Mouse (Mus musculus): ENCODE data around the gene Samm50. TPM values are rescaled to one million over a fixed set of nuclear protein-coding genes. Genes with fewer than 3 reads are reported as not detected.

Gene Samm50
- polyA plus RNA-seq, 1 experiment from 2014 or later = 151 TPM

DNA sequence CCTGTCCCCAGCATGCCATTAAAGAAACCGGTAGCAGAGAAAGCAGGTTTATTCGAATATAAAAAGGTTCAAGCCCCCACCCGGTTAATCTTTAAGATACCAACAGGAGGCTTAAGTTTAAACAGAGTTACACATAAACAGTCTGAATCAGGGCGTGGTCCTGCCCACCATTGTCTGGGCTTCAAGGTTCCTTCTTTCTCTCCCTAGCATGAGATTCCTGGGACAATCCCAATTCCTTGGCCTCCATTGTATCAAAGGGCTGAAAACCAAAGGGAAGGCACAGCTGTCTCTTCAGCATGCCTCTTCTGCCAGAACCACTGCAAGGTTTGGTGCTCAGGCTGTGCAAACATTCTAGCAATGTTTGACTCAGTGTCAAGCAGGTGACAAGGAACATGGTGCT, 5.8 kb upstream of the Samm50 start:
- no peak overlapping the region for H3K4me3 ChIP-seq (replicated peaks)
- no peak for ATAC-seq
- no peaks in the 10 kb centered on the region for H3K27me3 ChIP-seq (replicated peaks)
- no peaks in the 10 kb centered on the region for H3K36me3 ChIP-seq
- H3K9me3 ChIP-seq = no peaks in the 10 kb centered on the region
- no peak overlapping the region for H3K4me2 ChIP-seq (replicated peaks)
- no peaks in the 10 kb centered on the region for H3K4me1 ChIP-seq (replicated peaks)
- H3K9ac ChIP-seq = no peak overlapping the region
- WGBS = 41% methylated on average over 4 of the region's 4 CpGs
- no peak overlapping the region for H3K27ac ChIP-seq

DNA sequence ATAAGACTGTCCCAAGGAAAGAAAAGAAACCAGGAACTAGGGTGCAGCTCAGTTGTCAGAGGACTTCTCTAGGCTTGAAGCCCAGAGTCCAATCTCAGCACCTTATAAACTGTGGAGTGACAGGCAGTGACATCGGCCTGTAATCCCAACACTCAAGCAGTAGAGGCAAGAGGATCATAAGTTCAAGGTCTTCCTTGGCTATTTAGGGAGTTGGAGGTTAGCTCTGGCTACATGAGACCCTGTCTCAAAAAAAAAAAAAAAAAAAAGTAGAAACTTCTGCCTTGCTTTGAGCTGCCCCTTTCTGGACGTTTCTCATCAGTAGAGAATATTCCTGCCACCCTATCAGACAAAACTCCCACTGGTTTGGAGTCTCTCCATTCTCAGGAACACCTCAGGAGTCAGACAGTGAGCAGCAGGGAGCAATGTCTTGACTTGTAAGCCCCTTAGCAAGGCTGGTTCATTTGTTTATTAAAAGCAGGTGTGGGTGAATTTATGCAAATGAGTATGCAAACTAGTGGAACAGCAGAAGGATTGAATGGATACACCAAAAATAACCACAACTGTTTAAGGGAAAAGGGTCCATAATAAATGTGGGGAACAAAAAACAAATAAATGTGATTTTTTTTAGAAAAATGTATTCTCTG, 3.0 kb upstream of the Samm50 start:
- peaks cover 7% of the 10 kb centered on the region; the same call in 1 of the 2 replicates for H3K4me1 ChIP-seq (replicated peaks)
- ATAC-seq = no peak
- no peak overlapping the region for H3K4me2 ChIP-seq (replicated peaks)
- no peaks in the 10 kb centered on the region for H3K36me3 ChIP-seq
- WGBS = 59% methylated on average over 2 of the region's 2 CpGs
- H3K4me3 ChIP-seq (replicated peaks) = no peak overlapping the region
- H3K9me3 ChIP-seq = no peaks in the 10 kb centered on the region
- H3K27ac ChIP-seq = no peak overlapping the region
- no peaks in the 10 kb centered on the region for H3K27me3 ChIP-seq (replicated peaks)
- no peak overlapping the region for H3K9ac ChIP-seq

- no peak overlapping the region for H3K4me2 ChIP-seq (replicated peaks)
- no peak overlapping the region for H3K27ac ChIP-seq
- WGBS = 39% methylated on average over 3 of the region's 3 CpGs
- no peak overlapping the region for H3K4me3 ChIP-seq (replicated peaks)
- H3K36me3 ChIP-seq = no peaks in the 10 kb centered on the region
- peaks cover 7% of the 10 kb centered on the region; the same call in 1 of the 2 replicates for H3K4me1 ChIP-seq (replicated peaks)
- ATAC-seq = no peak
- H3K27me3 ChIP-seq (replicated peaks) = no peaks in the 10 kb centered on the region
- no peaks in the 10 kb centered on the region for H3K9me3 ChIP-seq
- H3K9ac ChIP-seq = no peak overlapping the region
Measured at GRCm38 (mm10) chr15:84189881-84190280, 2.2 kb upstream of the Samm50 start.

DNA sequence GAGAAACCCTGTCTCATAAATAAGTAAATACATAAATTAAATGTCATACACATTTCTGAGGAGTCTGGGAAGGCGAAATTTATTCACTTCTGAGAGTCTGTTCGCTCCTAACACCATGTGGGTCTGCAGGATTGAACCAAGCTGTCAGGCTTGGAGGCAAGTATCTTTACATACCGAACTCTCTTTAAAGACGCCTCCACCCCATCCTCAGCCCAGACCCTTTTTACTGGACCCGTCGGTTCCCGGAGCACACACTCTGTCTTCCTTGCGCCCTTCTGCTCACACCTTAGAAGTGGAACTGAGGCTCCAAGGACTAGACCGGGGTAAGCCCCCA, 350 bp upstream of the Samm50 start:
- peak overlapping the region; percentile 71; the same call in 1 of the 2 replicates for H3K27ac ChIP-seq
- H3K9me3 ChIP-seq = no peaks in the 10 kb centered on the region
- no peaks in the 10 kb centered on the region for H3K27me3 ChIP-seq (replicated peaks)
- H3K4me3 ChIP-seq (replicated peaks) = peak overlapping the region; percentile 98
- H3K36me3 ChIP-seq = 0 out of 2 replicates have a peak, but pooled peaks cover 4% of the 10 kb centered on the region
- 2% methylated on average over 9 of the region's 9 CpGs for WGBS
- ATAC-seq = peak; percentile 57; the same call in 1 of the 2 replicates
- peak overlapping the region; percentile 76 for H3K4me2 ChIP-seq (replicated peaks)
- peaks cover 7% of the 10 kb centered on the region; the same call in 1 of the 2 replicates for H3K4me1 ChIP-seq (replicated peaks)
- peak overlapping the region; percentile 91 for H3K9ac ChIP-seq

DNA sequence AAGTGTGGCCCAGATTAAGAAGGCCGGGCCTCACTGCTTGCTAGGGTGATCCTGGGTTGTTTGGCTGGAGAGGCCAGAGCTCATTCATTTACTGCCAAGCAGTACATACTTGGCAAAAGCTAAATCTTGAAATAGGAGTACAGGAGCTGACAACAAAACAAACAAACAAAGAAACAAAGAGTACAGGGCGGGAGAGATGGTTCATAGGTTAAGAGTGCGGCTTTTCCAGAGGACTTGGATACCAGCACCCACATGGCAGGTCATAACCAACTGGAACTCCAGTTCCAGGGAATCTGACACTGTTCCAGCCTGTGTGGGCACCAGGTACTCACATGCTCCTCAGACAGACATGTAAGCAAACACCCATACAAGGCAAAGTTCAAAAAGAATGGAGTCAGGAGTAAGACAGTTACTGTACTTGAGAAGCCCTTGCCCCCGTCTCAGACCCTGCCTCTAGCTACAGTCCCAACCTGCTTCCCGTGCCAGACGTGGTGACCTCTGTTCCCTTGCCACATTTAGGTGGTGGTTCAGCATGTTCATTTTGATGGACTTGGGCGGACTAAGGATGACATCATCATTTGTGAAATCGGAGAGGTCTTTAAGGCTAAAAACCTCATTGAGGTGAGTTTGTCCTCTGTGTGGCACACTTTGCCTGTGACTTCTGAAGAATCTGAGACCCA, 4.6 kb downstream of the Samm50 start:
- 85% methylated on average over 8 of the region's 8 CpGs for WGBS
- Histone ChIP-seq H3K9ac (no peak overlapping the region), H3K4me3 (replicated peaks) (no peak overlapping the region), H3K4me2 (replicated peaks) (no peak overlapping the region), H3K27me3 (replicated peaks) (no peaks in the 10 kb centered on the region), H3K36me3 (peaks cover 48% of the 10 kb centered on the region), H3K9me3 (no peaks in the 10 kb centered on the region), H3K4me1 (replicated peaks) (peaks cover 7% of the 10 kb centered on the region; the same call in 1 of the 2 replicates), H3K27ac (no peak overlapping the region)
- ATAC-seq = no peak

DNA sequence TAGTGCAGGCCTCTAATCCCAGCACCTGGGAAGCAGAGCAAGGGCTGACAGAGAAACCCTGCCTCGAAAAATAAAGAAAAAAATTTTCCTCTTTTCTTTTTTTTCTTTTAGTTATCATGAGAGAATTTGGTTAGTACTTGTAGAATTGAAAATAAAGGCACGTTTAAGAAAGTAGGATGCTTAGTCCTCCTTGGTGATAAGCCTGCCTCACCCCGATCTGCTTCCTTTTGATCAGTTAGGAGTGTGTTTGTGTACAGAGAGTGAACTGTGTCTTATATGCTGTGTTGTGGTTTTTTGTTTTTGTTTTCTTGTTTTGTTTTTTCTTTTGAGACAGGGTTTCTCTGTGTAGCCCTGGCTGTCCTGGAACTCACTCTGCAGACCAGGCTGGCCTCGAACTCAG, 15.3 kb downstream of the Samm50 start:
- H3K4me2 ChIP-seq (replicated peaks) = no peak overlapping the region
- H3K27ac ChIP-seq = no peak overlapping the region
- no peak overlapping the region for H3K9ac ChIP-seq
- no peaks in the 10 kb centered on the region for H3K9me3 ChIP-seq
- no peaks in the 10 kb centered on the region for H3K27me3 ChIP-seq (replicated peaks)
- H3K4me1 ChIP-seq (replicated peaks) = no peaks in the 10 kb centered on the region
- peaks cover 56% of the 10 kb centered on the region for H3K36me3 ChIP-seq
- WGBS = 89% methylated on average over 4 of the region's 4 CpGs
- ATAC-seq = no peak
- H3K4me3 ChIP-seq (replicated peaks) = no peak overlapping the region

- no peak; the same call in 1 of the 2 replicates for ATAC-seq
- Histone ChIP-seq H3K4me3 (replicated peaks) (no peak overlapping the region), H3K27ac (no peak overlapping the region), H3K36me3 (peaks cover 43% of the 10 kb centered on the region), H3K4me2 (replicated peaks) (no peak overlapping the region), H3K9ac (no peak overlapping the region), H3K9me3 (no peaks in the 10 kb centered on the region), H3K4me1 (replicated peaks) (no peaks in the 10 kb centered on the region), H3K27me3 (replicated peaks) (no peaks in the 10 kb centered on the region)
- 80% methylated on average over 11 of the region's 11 CpGs for WGBS
Measured at GRCm38 (mm10) chr15:84209517-84210412, 17.7 kb downstream of the Samm50 start.

- Histone ChIP-seq H3K27me3 (replicated peaks) (no peaks in the 10 kb centered on the region), H3K4me1 (replicated peaks) (no peaks in the 10 kb centered on the region), H3K4me2 (replicated peaks) (no peak overlapping the region), H3K4me3 (replicated peaks) (no peak overlapping the region), H3K9ac (no peak overlapping the region), H3K9me3 (no peaks in the 10 kb centered on the region), H3K36me3 (peaks cover 45% of the 10 kb centered on the region), H3K27ac (no peak overlapping the region)
- ATAC-seq = no peak
- 90% methylated on average over 13 of the region's 13 CpGs for WGBS
Measured at GRCm38 (mm10) chr15:84210461-84210860, 18.4 kb downstream of the Samm50 start.

- no peaks in the 10 kb centered on the region for H3K9me3 ChIP-seq
- H3K4me1 ChIP-seq (replicated peaks) = 0 out of 2 replicates have a peak, but pooled peaks cover under 1% of the 10 kb centered on the region
- H3K4me2 ChIP-seq (replicated peaks) = no peak overlapping the region
- ATAC-seq = no peak
- H3K4me3 ChIP-seq (replicated peaks) = no peak overlapping the region
- peaks cover 43% of the 10 kb centered on the region for H3K36me3 ChIP-seq
- 89% methylated on average over 13 of the region's 13 CpGs for WGBS
- no peaks in the 10 kb centered on the region for H3K27me3 ChIP-seq (replicated peaks)
- no peak overlapping the region for H3K9ac ChIP-seq
- H3K27ac ChIP-seq = no peak overlapping the region
Measured at GRCm38 (mm10) chr15:84210941-84211340, 18.9 kb downstream of the Samm50 start.

DNA sequence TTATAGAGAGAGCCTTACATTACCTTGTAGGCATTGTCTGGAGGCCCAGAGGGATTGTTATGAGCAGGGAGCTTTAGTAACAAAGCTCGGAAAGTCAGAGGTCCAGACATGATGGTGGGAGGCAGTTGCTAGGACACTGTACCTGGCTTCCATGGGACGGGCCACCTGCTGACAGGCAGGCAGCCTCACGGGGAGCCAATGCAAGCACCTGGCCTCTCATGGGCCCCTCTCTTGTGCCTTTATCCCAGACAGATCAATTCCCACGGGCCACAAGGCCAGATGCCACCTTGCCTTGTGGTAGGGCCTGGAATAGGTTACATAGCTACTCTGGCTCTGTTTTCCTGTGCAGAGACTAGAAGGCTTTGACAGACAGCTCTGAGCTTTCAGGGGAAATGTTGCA, 19.5 kb downstream of the Samm50 start:
- H3K27ac ChIP-seq = no peak overlapping the region
- H3K27me3 ChIP-seq (replicated peaks) = no peaks in the 10 kb centered on the region
- no peak overlapping the region for H3K4me3 ChIP-seq (replicated peaks)
- H3K4me1 ChIP-seq (replicated peaks) = peaks cover 7% of the 10 kb centered on the region; the same call in 1 of the 2 replicates
- no peak overlapping the region for H3K4me2 ChIP-seq (replicated peaks)
- no peaks in the 10 kb centered on the region for H3K9me3 ChIP-seq
- H3K9ac ChIP-seq = no peak overlapping the region
- peaks cover 36% of the 10 kb centered on the region for H3K36me3 ChIP-seq
- ATAC-seq = no peak
- WGBS = 80% methylated on average over 4 of the region's 4 CpGs

DNA sequence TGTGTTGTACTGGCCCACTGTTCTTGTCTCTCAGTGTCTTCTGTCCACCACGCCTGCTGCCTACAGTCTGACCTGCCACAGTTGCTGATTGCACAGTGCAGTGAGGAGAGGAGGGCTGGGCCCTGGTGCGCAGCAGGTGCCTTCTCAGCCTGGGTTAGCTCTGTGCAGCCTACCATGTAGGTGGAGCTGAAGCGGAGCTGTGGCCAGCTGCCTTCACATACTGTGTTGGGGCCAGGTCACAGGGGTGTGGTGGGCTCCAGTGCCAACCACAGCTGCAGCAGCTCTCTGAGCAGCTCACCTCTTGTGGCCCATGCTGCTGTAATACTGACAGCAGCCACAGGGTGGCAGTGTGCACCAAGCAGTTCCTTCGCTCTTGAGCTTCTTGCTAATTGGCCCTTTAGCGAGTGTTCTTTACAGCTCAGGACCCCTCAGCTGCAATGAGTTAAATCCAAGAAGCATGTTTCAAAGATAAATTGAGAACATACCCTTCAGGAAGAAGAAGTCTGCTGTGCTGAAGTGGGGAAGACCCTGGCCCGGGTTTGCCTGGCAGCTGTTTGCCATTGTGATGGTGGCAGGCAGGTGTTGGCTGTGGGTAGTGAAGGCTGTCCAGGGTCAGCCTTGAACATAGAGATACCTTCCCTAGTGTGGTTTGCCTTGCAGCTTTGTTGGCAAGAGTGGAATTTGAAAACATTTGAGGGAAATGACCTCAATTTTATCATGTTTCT, 20.2 kb downstream of the Samm50 start:
- peaks cover 34% of the 10 kb centered on the region for H3K36me3 ChIP-seq
- peak; percentile 51 for ATAC-seq
- WGBS = 47% methylated on average over 6 of the region's 6 CpGs
- H3K27ac ChIP-seq = no peak overlapping the region
- no peak overlapping the region for H3K4me2 ChIP-seq (replicated peaks)
- H3K27me3 ChIP-seq (replicated peaks) = no peaks in the 10 kb centered on the region
- H3K4me3 ChIP-seq (replicated peaks) = no peak overlapping the region
- no peak overlapping the region for H3K9ac ChIP-seq
- no peaks in the 10 kb centered on the region for H3K9me3 ChIP-seq
- H3K4me1 ChIP-seq (replicated peaks) = peaks cover 9% of the 10 kb centered on the region; the same call in 1 of the 2 replicates

DNA sequence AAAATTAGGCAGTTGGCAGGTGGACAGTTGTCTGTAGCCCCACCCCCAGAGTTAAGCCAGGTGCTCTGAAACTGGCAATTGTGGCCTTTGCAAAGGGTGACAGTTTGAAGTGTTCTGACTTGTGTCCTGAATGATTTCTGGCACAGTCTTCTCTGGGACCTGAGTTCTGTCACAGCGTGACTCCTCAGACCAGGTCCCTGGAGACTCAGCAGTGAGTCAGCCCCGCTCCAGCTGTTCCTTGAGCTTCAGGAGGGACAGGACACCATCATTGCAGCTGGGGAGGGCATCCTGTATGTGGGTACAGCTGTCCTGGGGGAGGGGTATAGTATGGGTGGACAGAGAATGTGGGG, 20.7 kb downstream of the Samm50 start:
- Histone ChIP-seq H3K4me3 (replicated peaks) (no peak overlapping the region), H3K9ac (no peak overlapping the region), H3K4me1 (replicated peaks) (peaks cover 9% of the 10 kb centered on the region; the same call in 1 of the 2 replicates), H3K9me3 (no peaks in the 10 kb centered on the region), H3K27me3 (replicated peaks) (no peaks in the 10 kb centered on the region), H3K36me3 (peaks cover 33% of the 10 kb centered on the region), H3K27ac (no peak overlapping the region), H3K4me2 (replicated peaks) (no peak overlapping the region)
- ATAC-seq = no peak
- WGBS = 80% methylated on average over 2 of the region's 2 CpGs
